Mouse (Mus musculus) liver, adult 2 months (tissue): ENCODE results near the gene Cnnm1.

Experiments used
- CTCF ChIP-seq: fragments of 200-500 bp; IDR thresholded peaks from 2 replicates; pipeline ENCODE4 v1.5.1; 2011; ENCODE audit warnings: low read depth, low read length, control low read depth
- POLR2A ChIP-seq: fragments of 200-500 bp; IDR thresholded peaks from 2 replicates; pipeline ENCODE4 v1.6.1; 2011; ENCODE audit warnings: low read length, control low read depth; ENCODE audit not compliant: insufficient read depth; ENCODE audit errors: extremely low read depth

GRCm38 (mm10) chr19:43477436-43477835, 37.2 kb downstream of the Cnnm1 start:
- TF ChIP-seq CTCF (no peak), POLR2A (no peak)
